Mouse (Mus musculus) stomach, embryonic 15.5 days (tissue): ENCODE data around the gene Snx19. TPM values are rescaled to one million over a fixed set of nuclear protein-coding genes. Genes with fewer than 3 reads are reported as not detected.

ENCODE experiments used
- ATAC-seq: fragments of 200-750 bp; cut with Nextera tagmentation; 2 replicates; pipeline ENCODE4 v1.8.0; 2017; ENCODE audit warnings: low read depth, moderate number of reproducible peaks, moderate TSS enrichment; ENCODE audit not compliant: insufficient read depth, low FRiP score
- H3K27ac ChIP-seq: fragments of 300-500 bp; sonication (generic); 2 replicates; pipeline ENCODE4 v1.5.1; 2015; ENCODE audit warnings: mild to moderate bottlenecking, inconsistent platforms
- H3K27me3 ChIP-seq: fragments of 300-500 bp; sonication (generic); replicated peaks from 2 replicates; pipeline ENCODE4 v1.6.1; 2015; ENCODE audit warnings: inconsistent platforms
- H3K36me3 ChIP-seq: fragments of 300-500 bp; sonication (generic); 2 replicates; pipeline ENCODE4 v1.6.1; 2015; ENCODE audit warnings: inconsistent platforms
- H3K4me1 ChIP-seq: fragments of 300-500 bp; sonication (generic); 2 replicates; pipeline ENCODE4 v1.6.1; 2015; ENCODE audit warnings: inconsistent platforms
- H3K4me2 ChIP-seq: fragments of 300-500 bp; sonication (generic); 2 replicates; pipeline ENCODE4 v1.6.1; 2015; ENCODE audit warnings: mild to moderate bottlenecking, inconsistent platforms
- H3K4me3 ChIP-seq: fragments of 300-500 bp; sonication (generic); replicated peaks from 2 replicates; pipeline ENCODE4 v1.5.1; 2015; ENCODE audit warnings: inconsistent platforms
- H3K9ac ChIP-seq: fragments of 300-500 bp; sonication (generic); 2 replicates; pipeline ENCODE4 v1.6.1; 2015; ENCODE audit warnings: inconsistent platforms
- H3K9me3 ChIP-seq: fragments of 300-500 bp; sonication (generic); 2 replicates; pipeline ENCODE4 v1.6.1; 2016; ENCODE audit warnings: inconsistent platforms
- WGBS: fragments of 180-500 bp; shearing (Covaris S2); methylation state at CpG from one replicate; pipeline ENCODE4 v1.1.7; 2015; 5-methylcytosine and 5-hydroxymethylcytosine counted together
- polyA plus RNA-seq: library from polyadenylated mRNA; unstranded; fragments of >200 nt; fragmentation: Nextera tagmentation; extraction: Ambion mirVana; gene quantifications from 2 replicates; pipeline ENCODE4 v1.2.1, GENCODE M21; 2015

Gene Snx19
- polyA plus RNA-seq, 1 experiment from 2014 or later: 15.3 TPM

GRCm38 (mm10) chr9:30484183-30484582, 57.3 kb downstream of the Snx19 start:
- H3K27me3 ChIP-seq: no peaks in the 10 kb centered on the region
- no peak overlapping the region for H3K4me2 ChIP-seq
- H3K4me3 ChIP-seq: no peak overlapping the region
- H3K36me3 ChIP-seq: no peaks in the 10 kb centered on the region
- H3K27ac ChIP-seq: no peak overlapping the region
- H3K9ac ChIP-seq: no peak overlapping the region
- no peaks in the 10 kb centered on the region for H3K9me3 ChIP-seq
- 89% methylated on average over 3 of the region's 3 CpGs for WGBS
- no peaks in the 10 kb centered on the region for H3K4me1 ChIP-seq
- no peak for ATAC-seq

GRCm38 (mm10) chr9:30485161-30485560, 58.3 kb downstream of the Snx19 start:
- H3K4me2 ChIP-seq: no peak overlapping the region

GRCm38 (mm10) chr9:30488384-30488783, 61.5 kb downstream of the Snx19 start:
- H3K36me3 ChIP-seq: no peaks in the 10 kb centered on the region
- no peaks in the 10 kb centered on the region for H3K9me3 ChIP-seq
- H3K27ac ChIP-seq: no peak overlapping the region
- H3K4me3 ChIP-seq: no peak overlapping the region
- H3K4me1 ChIP-seq: no peaks in the 10 kb centered on the region
- no peak overlapping the region for H3K4me2 ChIP-seq
- H3K9ac ChIP-seq: no peak overlapping the region
- no peak for ATAC-seq
- 81% methylated on average over 1 of the region's 1 CpGs for WGBS
- H3K27me3 ChIP-seq: no peaks in the 10 kb centered on the region

More at GRCm38 (mm10) chr9:30485161-30485560, 58.3 kb downstream of the Snx19 start:
- no peak overlapping the region for H3K27ac ChIP-seq
- no peaks in the 10 kb centered on the region for H3K27me3 ChIP-seq
- H3K4me3 ChIP-seq: no peak overlapping the region
- no peaks in the 10 kb centered on the region for H3K4me1 ChIP-seq
- H3K9ac ChIP-seq: no peak overlapping the region
- ATAC-seq: no peak
- no peaks in the 10 kb centered on the region for H3K36me3 ChIP-seq
- no peaks in the 10 kb centered on the region for H3K9me3 ChIP-seq
- WGBS: 90% methylated on average over 2 of the region's 2 CpGs

GRCm38 (mm10) chr9:30494446-30494845, 67.5 kb downstream of the Snx19 start:
- Histone ChIP-seq H3K9ac (no peak overlapping the region), H3K4me3 (no peak overlapping the region), H3K36me3 (no peaks in the 10 kb centered on the region), H3K4me2 (no peak overlapping the region), H3K27ac (no peak overlapping the region), H3K4me1 (no peaks in the 10 kb centered on the region), H3K9me3 (no peaks in the 10 kb centered on the region), H3K27me3 (no peaks in the 10 kb centered on the region)
- ATAC-seq: no peak
- WGBS: 83% methylated on average over 2 of the region's 2 CpGs

- Histone ChIP-seq H3K4me3 (no peak overlapping the region), H3K27ac (no peak overlapping the region), H3K36me3 (no peaks in the 10 kb centered on the region), H3K4me1 (no peaks in the 10 kb centered on the region), H3K4me2 (no peak overlapping the region), H3K27me3 (0 out of 2 replicates have a peak, but pooled peaks cover 3% of the 10 kb centered on the region), H3K9ac (no peak overlapping the region), H3K9me3 (no peaks in the 10 kb centered on the region)
- no peak for ATAC-seq
- 65% methylated on average over 5 of the region's 5 CpGs for WGBS
These were observed 82.1 kb downstream of the Snx19 start for GRCm38 (mm10) chr9:30508966-30509365.

GRCm38 (mm10) chr9:30515953-30516352, 89.0 kb downstream of the Snx19 start:
- no peak overlapping the region for H3K27ac ChIP-seq

More at GRCm38 (mm10) chr9:30515953-30516352, 89.0 kb downstream of the Snx19 start:
- no peak overlapping the region for H3K9ac ChIP-seq
- H3K4me2 ChIP-seq: no peak overlapping the region
- no peak for ATAC-seq
- H3K4me1 ChIP-seq: no peaks in the 10 kb centered on the region
- H3K36me3 ChIP-seq: no peaks in the 10 kb centered on the region
- H3K4me3 ChIP-seq: no peak overlapping the region
- H3K27me3 ChIP-seq: 0 out of 2 replicates have a peak, but pooled peaks cover 3% of the 10 kb centered on the region
- no peaks in the 10 kb centered on the region for H3K9me3 ChIP-seq
